Mouse (Mus musculus) activated CD4-positive, CD25-positive, alpha-beta regulatory T cell (primary cell): ENCODE data around the gene Myd88. TPM values are rescaled to one million over a fixed set of nuclear protein-coding genes. Genes with fewer than 3 reads are reported as not detected.

Source experiments
- polyA plus RNA-seq, 2 experiments: library from polyadenylated mRNA; unstranded; fragments of 100-300 nt; shearing (Covaris generic); gene quantifications; one replicate each; pipeline ENCODE4 v1.2.1; 2017

Gene Myd88
- polyA plus RNA-seq, result 100 to 1,000 TPM in 1 of 2 experiments, 10 to 100 TPM in 1; 93.4 to 105 TPM

DNA sequence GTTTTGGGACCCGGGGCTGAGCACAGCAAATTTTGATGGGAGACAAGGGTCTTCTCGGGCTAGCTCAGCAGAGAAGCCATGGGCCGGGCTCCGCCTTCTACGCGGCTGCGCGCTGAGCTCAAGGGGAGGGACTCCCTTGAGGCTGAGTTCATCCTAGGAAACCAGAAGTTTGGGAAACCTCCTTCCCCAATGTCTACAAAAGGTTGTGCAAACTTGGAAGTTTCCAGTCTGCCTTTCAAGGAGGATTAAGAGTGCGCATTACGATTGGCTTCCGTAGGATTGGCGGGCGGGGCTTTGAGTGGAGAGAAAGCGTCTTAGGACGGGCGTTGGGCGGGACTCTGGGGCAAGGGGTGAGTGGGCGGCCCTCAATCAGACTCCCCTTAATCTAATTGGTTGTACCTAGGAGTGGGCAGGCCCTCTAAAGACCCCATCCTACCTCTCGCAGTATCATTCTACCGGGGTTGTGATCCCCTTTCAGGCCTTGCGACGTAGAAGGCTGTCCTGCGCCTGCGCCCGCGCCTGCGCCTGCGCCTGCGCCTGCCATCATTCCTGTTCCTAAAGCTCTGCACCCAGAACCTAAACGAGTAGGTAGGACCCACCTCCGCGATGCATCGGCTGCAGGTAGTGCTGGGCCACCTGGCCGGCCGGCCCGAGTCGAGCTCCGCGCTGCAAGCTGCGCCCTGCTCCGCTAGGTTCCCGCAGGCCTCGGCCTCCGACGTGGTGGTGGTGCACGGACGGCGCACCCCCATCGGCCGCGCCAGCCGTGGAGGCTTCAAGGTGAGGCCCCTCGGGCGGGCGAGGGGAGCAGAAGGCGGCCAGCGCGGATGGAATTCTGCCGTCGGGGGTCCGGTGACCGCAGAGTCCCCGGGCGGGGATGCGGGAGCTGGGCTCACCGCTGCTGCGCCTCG is at the start of gene Myd88:
Gene Myd88, minus strand, starts transcription at position 503 of the 908 bp plus-strand sequence.

GRCm38 (mm10) chr9:119365284-119365683 is 24.1 kb upstream of the Myd88 start, which contains the start of gene Slc22a14:
Slc22a14 (minus strand) TSS chr9:119365553.

DNA sequence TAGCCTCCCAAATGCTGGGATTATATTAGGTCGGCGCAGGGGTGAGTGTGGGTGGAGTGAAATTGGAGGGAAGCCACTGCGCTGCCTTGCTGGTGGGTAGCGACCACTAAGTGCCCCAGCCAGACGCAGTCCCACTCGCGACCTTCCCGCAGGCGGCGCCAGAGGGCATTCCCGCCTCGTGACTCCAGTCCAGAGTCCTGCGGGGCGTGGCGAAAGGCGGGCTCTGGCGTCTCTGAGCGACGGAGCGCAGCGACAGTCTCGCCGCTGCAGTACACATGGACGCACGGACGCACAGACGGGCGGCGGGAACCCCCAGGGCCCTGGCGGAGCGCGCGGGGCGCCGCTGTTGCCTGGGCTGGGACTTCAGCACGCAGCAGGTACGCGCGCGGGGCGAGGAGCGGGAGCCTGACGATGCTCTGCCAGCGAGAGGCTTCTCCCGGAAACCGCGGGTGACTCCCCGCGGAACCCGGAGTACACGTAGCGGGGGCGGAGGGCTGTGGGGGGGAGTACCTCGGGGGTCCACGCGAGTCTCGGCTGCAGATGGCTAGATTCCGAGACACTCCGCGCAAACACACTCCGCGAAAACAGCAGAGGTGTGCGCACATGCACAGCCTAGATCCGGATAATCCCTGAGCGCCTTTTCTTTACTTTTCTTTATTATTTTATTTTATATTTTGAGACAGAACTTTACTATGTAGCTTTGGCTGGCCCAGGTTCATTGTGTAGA is 16.3 kb upstream of the Myd88 start, which contains the start of gene Xylb:
Gene Xylb, plus strand, starts transcription at position 51 of the 727 bp plus-strand sequence.

DNA sequence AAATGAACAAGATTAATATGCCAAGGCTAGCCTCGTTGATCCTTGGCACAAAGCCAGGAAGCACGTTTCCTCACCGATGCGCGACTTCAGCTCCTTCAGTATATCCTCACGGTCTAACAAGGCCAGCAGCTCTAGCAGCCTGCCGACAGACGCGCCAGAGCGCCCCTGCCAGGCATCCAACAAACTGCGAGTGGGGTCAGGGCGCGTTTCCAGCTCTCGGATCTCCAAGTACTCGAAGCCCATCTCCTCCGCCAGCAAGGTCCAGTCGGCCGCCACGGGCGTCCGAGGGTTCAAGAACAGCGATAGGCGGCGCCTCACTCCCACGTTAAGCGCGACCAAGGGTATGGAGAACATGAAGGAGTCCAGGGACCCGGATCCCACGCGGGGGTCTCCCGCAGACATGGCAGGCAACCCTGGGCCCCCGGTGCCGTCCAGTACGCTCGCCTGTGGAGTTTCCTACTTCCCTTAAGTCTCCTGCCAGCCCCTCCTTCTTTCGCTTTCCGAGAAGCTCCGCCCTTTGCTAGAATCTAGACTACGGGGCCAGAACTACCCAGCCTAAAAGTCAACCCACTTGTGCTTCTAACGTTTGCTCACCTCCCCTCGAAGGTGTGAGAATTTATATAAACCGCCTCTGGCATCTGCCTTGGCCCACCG is 1.5 kb downstream of the Myd88 start, which contains the start of gene Acaa1a:
Gene Acaa1a, plus strand, starts transcription at position 119 of the 654 bp plus-strand sequence.

DNA sequence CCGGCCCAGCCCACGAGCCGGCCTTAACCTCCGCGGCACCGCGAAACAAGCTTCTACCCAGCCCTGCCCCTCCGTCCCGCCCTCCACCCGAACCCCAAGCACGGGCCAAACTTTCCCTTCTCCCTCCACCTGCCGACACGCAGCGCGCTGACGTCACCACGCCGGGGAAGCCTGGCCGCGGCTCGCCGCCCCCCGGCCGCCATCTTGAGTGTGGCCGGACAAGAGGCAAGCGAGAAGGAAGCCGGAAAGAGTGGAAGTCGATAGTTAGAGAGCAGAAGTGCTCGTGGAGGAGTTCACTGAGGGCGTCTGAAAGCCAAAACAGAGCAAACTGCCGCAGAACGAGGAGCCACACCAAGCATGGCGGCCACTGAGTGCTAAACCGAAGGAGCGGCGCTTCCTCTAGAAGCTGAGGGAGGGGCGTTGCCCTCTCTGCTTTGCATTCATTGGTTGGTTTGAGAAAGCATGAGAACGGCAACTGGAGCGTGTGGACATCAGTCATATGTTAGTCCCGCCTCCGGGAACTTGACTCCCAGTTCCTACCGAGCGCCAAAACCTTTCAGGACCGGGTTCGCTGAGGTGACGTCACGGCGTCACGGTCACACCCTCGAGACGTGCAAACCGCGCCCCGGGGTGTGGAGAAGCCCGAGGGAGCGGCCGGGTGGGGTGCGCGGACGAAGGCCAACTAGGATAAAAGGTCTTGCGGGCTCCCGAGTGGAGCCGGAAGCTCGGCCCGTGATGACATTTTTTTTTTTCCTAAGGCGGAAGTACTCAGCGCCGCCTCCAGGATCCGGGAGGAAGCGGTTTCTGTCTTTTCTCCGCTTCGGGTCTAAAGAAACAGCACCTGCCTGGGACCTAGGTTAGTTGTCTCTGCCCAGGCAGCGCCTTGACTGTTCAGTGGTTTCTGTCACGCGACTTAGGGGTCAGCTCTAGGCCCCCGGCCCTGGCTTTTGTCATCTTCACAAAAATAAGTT is 18.6 kb downstream of the Myd88 start, which contains the start of gene Oxsr1:
Gene Oxsr1, minus strand, starts transcription at position 139 of the 971 bp plus-strand sequence.

Other genes starting within 250 kb of the Myd88 start
- 10 to 100 TPM in 1 of 2 experiments, 1 to 10 TPM in 1; 4.1 to 10.7 TPM for gene Plcd1, start 247.9 kb downstream of the Myd88 start, polyA plus RNA-seq
- under 1 TPM; 0.10 to 0.36 TPM for gene Dlec1, start 238.9 kb downstream of the Myd88 start, polyA plus RNA-seq
- gene Acaa1b, start 184.3 kb downstream of the Myd88 start, polyA plus RNA-seq, result under 1 TPM; 0.21 to 0.37 TPM
- under 1 TPM in 1 of 2 experiments, not detected in 1; 0.18 TPM for gene Gm47289, start 182.2 kb downstream of the Myd88 start, polyA plus RNA-seq
- gene Slc22a13, start 132.3 kb downstream of the Myd88 start, polyA plus RNA-seq, result under 1 TPM in 1 of 2 experiments, not detected in 1; 0.14 TPM
- 10 to 100 TPM; 20.2 to 21.6 TPM for gene Oxsr1, start 19.0 kb downstream of the Myd88 start, polyA plus RNA-seq
- gene Acaa1a, start 1.7 kb downstream of the Myd88 start, polyA plus RNA-seq, result 10 to 100 TPM; 82.3 to 97.1 TPM
- under 1 TPM; 0.06 to 0.86 TPM for gene Xylb, start 16.0 kb upstream of the Myd88 start, polyA plus RNA-seq
- under 1 TPM in 1 of 2 experiments, not detected in 1; 0.50 TPM for gene Slc22a14, start 24.1 kb upstream of the Myd88 start, polyA plus RNA-seq
- gene Acvr2b, start 60.7 kb upstream of the Myd88 start, polyA plus RNA-seq, result not detected
- gene Exog, start 103.5 kb upstream of the Myd88 start, polyA plus RNA-seq, result 10 to 100 TPM; 13.3 to 14.3 TPM
- gene Scn5a, start 237.6 kb upstream of the Myd88 start, polyA plus RNA-seq, result under 1 TPM in 1 of 2 experiments, not detected in 1; 0.02 TPM